Mouse (Mus musculus): ENCODE measurements at regions not wholly inside any gene's neighbourhood (a gene's known extent, or its start where the extent isn't known, plus 50 kb on each side); places are given as distances from the start of the nearest gene placed in this dataset.

DNA sequence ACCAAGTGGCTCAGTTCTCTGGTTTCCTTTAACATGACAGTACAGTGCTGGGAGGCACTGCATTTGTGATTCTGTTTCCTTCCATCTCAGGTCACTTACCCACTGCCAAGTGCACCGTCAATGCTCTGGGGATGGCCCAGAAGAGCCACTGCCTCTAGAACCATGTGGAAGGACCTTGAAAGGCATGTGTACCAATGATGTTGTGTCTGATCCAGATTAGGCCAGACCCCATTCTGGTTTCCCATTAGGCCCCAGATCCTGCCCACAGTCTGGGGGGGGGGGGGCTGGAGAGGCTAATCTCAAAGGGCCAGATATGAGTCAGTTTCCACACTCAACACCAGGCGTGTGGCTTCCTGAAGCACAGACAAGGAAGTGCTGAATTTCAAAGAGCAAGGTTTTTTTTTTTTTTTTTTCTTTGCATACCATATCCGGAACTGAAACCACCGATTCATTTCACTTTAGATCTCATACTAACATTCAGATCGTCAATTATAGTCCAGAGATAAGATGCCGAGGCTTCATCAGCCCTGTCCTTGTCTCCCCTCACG lies 162.6 kb upstream of the Bcl6 start:
- TF ChIP-seq CTCF (IDR thresholded peaks at IDR 0.05; ENCODE audit: borderline replicate concordance, control insufficient read depth, extremely low read depth, insufficient read depth, low read length, poor library complexity), result no peak
- TF ChIP-seq POLR2A (IDR thresholded peaks at IDR 0.05; ENCODE audit: control insufficient read depth, extremely low read depth, insufficient read depth, low read length, poor library complexity), result no peak
